Mouse (Mus musculus) spleen, adult 2 months (tissue): Measurements from ENCODE around the gene Btla.

Experiments
- CTCF ChIP-seq: fragments of 200-500 bp; IDR thresholded peaks from 2 replicates; pipeline ENCODE4 v1.5.1; 2011; ENCODE audit warnings: mild to moderate bottlenecking, inconsistent platforms; ENCODE audit not compliant: insufficient read depth, insufficient read length, insufficient replicate concordance; ENCODE audit errors: extremely low read depth
- POLR2A ChIP-seq: fragments of 200-500 bp; IDR thresholded peaks from 2 replicates; pipeline ENCODE4 v1.6.1; 2011; ENCODE audit warnings: low read depth, low read length, inconsistent platforms

DNA sequence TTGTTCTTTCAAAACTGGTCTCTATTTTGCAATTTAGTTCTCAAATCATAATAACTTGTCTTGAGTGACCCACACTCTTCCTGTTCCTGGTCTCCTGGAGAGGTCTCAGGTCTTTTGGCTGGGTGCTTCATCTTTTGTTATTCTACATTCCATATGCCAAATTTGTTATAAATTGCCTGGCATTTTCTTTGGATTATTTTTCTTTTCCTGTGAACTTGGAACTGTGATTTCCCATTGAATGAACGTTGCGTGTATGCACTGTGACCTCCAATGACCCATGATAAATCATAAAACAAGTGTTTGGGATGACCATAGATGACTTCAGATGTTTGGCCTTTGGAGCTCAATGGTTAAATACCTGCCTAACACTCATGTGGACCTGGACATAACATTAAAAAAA lies 25.6 kb downstream of the Btla start:
- no peak for TF ChIP-seq POLR2A
- no peak for TF ChIP-seq CTCF
